Mouse (Mus musculus) neural tube, embryonic 14.5 days (tissue): ENCODE results near the gene Baz2b. TPM values are rescaled to one million over a fixed set of nuclear protein-coding genes. Genes with fewer than 3 reads are reported as not detected.
A peak's percentile ranks its signal among the peaks of the same experiment; 100 is the strongest.

ENCODE experiments used
- ATAC-seq: fragments of 200-750 bp; cut with Nextera tagmentation; 2 replicates; pipeline ENCODE4 v1.8.0; 2017; ENCODE audit warnings: low read depth, mild to moderate bottlenecking, moderate TSS enrichment, moderate library complexity
- H3K27ac ChIP-seq: fragments of 300-500 bp; sonication (generic); 2 replicates; pipeline ENCODE4 v1.5.1; 2014; ENCODE audit warnings: low read depth, mild to moderate bottlenecking, control low read depth, low read length, moderate library complexity, mixed read lengths
- H3K27me3 ChIP-seq: fragments of 300-500 bp; sonication (generic); 2 replicates; pipeline ENCODE4 v1.6.1; 2014; ENCODE audit warnings: low read length; ENCODE audit not compliant: control insufficient read depth, insufficient read depth
- H3K36me3 ChIP-seq: fragments of 300-500 bp; sonication (generic); 2 replicates; pipeline ENCODE4 v1.6.1; 2014; ENCODE audit warnings: low read length, mixed read lengths; ENCODE audit not compliant: control insufficient read depth, insufficient read depth
- H3K4me1 ChIP-seq: fragments of 300-500 bp; sonication (generic); 2 replicates; pipeline ENCODE4 v1.6.1; 2014; ENCODE audit warnings: low read length; ENCODE audit not compliant: control insufficient read depth, insufficient read depth
- H3K4me2 ChIP-seq: fragments of 300-500 bp; sonication (generic); 2 replicates; pipeline ENCODE4 v1.6.1; 2014; ENCODE audit warnings: mild to moderate bottlenecking, low read depth, low read length, control low read depth
- H3K4me3 ChIP-seq: fragments of 300-500 bp; sonication (generic); 2 replicates; pipeline ENCODE4 v1.5.1; 2014; ENCODE audit warnings: low read depth, low read length, control low read depth, mixed read lengths
- H3K9ac ChIP-seq: fragments of 300-500 bp; sonication (generic); replicated peaks from 2 replicates; pipeline ENCODE4 v1.6.1; 2014; ENCODE audit warnings: low read depth, mild to moderate bottlenecking, control low read depth, low read length, mixed read lengths
- H3K9me3 ChIP-seq: fragments of 300-500 bp; sonication (generic); 2 replicates; pipeline ENCODE4 v1.6.1; 2016; ENCODE audit warnings: low read length; ENCODE audit not compliant: control insufficient read depth
- WGBS: fragments of 180-500 bp; shearing (Covaris S2); extraction: QIAGEN DNeasy Blood & Tissue Kit; methylation state at CpG from one replicate; pipeline ENCODE4 v1.1.7; 2014; 5-methylcytosine and 5-hydroxymethylcytosine counted together
- polyA plus RNA-seq: library from polyadenylated mRNA; unstranded; fragments of >200 nt; fragmentation: Nextera tagmentation; extraction: Ambion mirVana; gene quantifications from 2 replicates; pipeline ENCODE4 v1.2.1, GENCODE M21; 2014

Gene Baz2b
- polyA plus RNA-seq, 1 experiment from 2014 or later = 85.3 TPM

DNA sequence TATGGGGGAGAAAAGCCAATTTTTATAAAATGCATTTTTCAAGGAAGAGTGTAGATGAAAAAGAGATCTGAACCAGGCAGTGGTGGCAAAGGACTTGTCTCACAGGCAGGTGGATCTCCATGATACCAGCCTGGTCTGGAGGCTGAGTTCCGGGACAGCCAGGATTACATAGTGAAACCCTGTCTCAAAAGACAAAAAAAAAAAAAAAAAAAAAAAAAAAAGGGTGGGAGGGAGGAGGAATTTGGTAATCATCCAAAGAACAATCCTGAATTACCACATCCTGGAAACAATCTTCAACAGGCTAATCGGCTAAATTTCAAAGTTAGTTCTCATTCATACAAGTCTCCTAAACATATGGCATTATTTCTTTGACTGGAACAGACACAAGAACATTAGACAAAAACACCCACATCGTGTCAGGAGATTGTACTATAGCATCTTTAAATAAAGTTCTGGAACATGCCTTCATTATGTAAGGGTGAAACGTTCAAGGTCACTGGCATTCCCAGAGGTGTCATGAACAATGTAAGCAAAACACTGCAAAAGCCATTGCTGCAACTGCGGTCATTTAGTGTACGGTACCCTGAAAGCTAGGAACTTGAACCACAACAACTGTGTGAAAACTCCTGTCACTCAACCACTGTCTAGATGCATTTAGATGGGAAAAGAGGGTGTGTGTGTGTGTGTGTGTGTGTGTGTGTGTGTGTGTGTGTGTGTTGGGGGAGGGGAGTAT lies 230.0 kb downstream of the Baz2b start:
- H3K4me1 ChIP-seq = no peaks in the 10 kb centered on the region

DNA sequence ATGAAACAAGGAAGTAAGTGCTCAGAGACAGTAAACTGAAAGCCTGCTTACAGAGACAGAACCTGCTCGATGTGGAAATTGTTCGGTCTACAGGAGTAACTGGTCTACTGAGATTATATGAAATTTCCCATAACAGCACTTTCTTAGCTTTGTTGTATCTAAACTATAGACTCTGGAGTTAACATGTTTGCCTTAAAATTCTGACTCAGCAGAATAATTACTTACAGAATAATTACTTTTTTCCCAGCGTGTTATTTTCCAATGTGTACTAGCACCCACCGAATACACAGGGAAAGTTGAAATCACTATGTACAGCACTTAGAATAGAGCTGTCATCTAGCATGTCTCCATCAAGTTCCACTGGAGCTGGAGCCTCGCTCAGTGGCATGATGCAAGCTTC lies 233.0 kb downstream of the Baz2b start:
- Histone ChIP-seq H3K9me3 (no peaks in the 10 kb centered on the region), H3K27ac (no peak overlapping the region), H3K4me3 (no peak overlapping the region), H3K9ac (no peak overlapping the region), H3K4me1 (no peaks in the 10 kb centered on the region), H3K27me3 (no peaks in the 10 kb centered on the region), H3K36me3 (peaks cover 3% of the 10 kb centered on the region; the same call in 1 of the 2 replicates), H3K4me2 (no peak overlapping the region)
- 87% methylated on average over 5 of the region's 5 CpGs for WGBS
- no peak for ATAC-seq

More for the DNA sequence above, 230.0 kb downstream of the Baz2b start:
- no peaks in the 10 kb centered on the region for H3K9me3 ChIP-seq
- ATAC-seq = no peak
- no peak overlapping the region for H3K9ac ChIP-seq
- 63% methylated on average over 6 of the region's 6 CpGs for WGBS
- H3K27me3 ChIP-seq = no peaks in the 10 kb centered on the region
- no peak overlapping the region for H3K4me2 ChIP-seq
- peaks cover 3% of the 10 kb centered on the region; the same call in 1 of the 2 replicates for H3K36me3 ChIP-seq
- no peak overlapping the region for H3K27ac ChIP-seq
- H3K4me3 ChIP-seq = no peak overlapping the region

DNA sequence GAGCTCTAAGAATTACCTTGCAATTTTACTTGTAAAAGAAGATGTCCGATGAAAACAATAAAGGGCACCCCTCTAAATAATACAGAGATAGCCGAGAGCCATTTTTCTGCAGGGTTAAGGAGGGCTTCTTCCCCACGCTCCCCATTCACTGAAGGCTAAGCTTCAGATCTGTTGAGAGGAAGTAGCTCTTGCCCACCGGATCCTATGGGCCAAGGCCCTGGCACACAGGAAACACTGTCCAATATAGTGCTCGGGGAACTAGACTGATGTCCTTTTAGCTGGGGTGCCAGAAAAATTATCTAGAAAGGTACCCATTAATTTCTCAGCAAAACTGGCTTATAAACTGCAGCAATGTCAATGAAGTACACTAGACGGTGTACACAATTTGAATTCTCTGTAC lies 233.9 kb downstream of the Baz2b start:
- Histone ChIP-seq H3K27ac (no peak overlapping the region), H3K4me1 (no peaks in the 10 kb centered on the region), H3K27me3 (no peaks in the 10 kb centered on the region), H3K4me3 (no peak overlapping the region), H3K36me3 (peaks cover 3% of the 10 kb centered on the region; the same call in 1 of the 2 replicates), H3K9me3 (no peaks in the 10 kb centered on the region), H3K4me2 (no peak overlapping the region), H3K9ac (no peak overlapping the region)
- 93% methylated on average over 6 of the region's 6 CpGs for WGBS
- ATAC-seq = no peak

DNA sequence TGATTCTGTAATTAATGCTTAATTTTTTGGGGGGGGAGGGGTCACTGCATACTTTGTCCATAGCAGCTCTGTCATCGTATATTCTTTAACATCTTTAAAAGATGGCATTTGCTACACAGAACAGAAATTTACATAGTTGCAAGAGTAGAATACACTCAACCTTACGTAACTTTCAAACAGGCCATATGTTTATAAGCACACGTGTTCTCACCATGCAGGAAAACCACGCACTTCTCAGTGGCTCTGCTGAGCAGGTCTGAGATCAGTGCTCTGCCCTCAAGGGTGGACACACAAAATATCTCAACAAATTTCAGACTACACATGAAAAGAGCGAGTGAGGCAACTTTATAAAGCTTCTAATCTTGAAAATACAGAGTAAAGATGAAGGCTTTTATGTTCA lies 235.7 kb downstream of the Baz2b start:
- Histone ChIP-seq H3K9me3 (no peaks in the 10 kb centered on the region), H3K27ac (no peak overlapping the region), H3K4me1 (no peaks in the 10 kb centered on the region), H3K36me3 (peaks cover 6% of the 10 kb centered on the region), H3K4me2 (no peak overlapping the region), H3K27me3 (no peaks in the 10 kb centered on the region), H3K4me3 (no peak overlapping the region), H3K9ac (no peak overlapping the region)
- ATAC-seq = no peak
- 95% methylated on average over 5 of the region's 5 CpGs for WGBS

DNA sequence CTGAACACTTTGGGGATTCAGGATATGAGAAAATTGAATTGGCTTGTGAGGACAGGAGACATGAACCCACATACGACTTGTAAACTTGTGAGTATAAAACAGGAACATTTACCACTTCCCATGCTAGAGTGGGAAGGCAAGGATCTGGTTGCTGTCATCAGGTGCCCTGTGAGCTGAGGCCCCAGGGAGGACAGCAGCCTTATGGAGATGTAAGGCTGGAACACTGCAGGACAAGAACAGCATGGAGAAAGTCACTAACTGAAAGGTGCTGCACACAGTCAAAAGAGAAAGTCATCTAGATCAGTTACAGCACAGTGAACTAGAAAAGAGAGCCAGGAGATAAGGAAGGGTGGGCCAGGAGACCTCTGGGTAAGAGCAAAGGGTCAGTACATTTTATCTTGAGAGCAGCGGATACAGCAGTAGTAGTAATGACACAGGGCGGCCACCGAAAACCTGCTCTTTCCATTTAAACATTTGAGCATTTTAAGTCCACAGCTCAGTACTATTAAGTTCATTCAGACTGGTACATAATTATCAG lies 236.5 kb downstream of the Baz2b start:
- no peak overlapping the region for H3K9ac ChIP-seq
- ATAC-seq = no peak
- no peaks in the 10 kb centered on the region for H3K4me1 ChIP-seq
- H3K36me3 ChIP-seq = peaks cover 14% of the 10 kb centered on the region
- WGBS = 89% methylated on average over 4 of the region's 4 CpGs
- H3K27me3 ChIP-seq = no peaks in the 10 kb centered on the region
- no peaks in the 10 kb centered on the region for H3K9me3 ChIP-seq
- no peak overlapping the region for H3K4me2 ChIP-seq
- H3K27ac ChIP-seq = no peak overlapping the region
- no peak overlapping the region for H3K4me3 ChIP-seq

DNA sequence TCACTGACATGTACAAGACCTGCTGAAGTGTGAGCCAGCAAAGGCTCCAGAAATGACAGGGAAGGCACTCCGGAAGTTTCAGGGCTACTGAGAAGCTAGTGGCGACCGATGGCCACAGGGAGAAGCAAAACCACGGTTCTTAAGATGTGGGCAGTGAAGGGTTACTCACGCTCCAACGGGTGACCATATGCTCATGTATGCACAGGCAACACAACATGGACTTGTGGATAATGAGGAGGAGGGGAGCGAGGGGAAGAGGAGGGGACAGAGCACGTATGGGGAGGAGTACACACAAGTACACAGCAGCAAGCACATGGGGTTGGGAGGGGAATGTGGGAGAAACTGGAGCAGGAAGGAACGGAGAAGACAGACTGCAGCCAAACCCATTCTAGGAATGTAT lies 239.1 kb downstream of the Baz2b start:
- 70% methylated on average over 9 of the region's 9 CpGs for WGBS
- Histone ChIP-seq H3K4me3 (no peak overlapping the region), H3K9ac (no peak overlapping the region), H3K27me3 (no peaks in the 10 kb centered on the region), H3K9me3 (no peaks in the 10 kb centered on the region), H3K36me3 (peaks cover 17% of the 10 kb centered on the region; the same call in 1 of the 2 replicates), H3K27ac (no peak overlapping the region), H3K4me2 (no peak overlapping the region), H3K4me1 (no peaks in the 10 kb centered on the region)
- peak; percentile 41; the same call in 1 of the 2 replicates for ATAC-seq

DNA sequence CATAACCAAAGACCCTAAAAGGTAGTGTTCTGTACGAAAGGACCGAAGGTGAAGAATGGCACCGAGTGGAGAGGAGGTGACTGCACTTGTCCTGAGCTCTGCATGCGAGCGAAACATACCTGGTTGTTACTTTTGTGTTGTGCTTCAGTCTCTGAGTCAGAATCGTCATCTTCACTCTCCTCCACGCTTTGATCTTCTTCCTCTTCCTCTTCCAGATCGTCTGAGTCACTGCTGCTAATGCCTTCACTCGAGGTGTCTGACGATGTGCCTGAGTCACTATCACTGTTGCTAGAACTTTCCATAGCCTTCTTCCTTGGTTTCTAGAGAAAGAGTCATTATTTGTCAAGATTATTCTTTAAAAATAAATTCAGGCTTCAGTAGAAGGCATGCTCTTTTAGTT lies 240.5 kb downstream of the Baz2b start:
- Histone ChIP-seq H3K4me3 (no peak overlapping the region), H3K4me1 (no peaks in the 10 kb centered on the region), H3K27ac (no peak overlapping the region), H3K4me2 (no peak overlapping the region), H3K27me3 (no peaks in the 10 kb centered on the region), H3K9ac (no peak overlapping the region), H3K9me3 (no peaks in the 10 kb centered on the region), H3K36me3 (peaks cover 14% of the 10 kb centered on the region; the same call in 1 of the 2 replicates)
- 89% methylated on average over 10 of the region's 10 CpGs for WGBS
- ATAC-seq = no peak

DNA sequence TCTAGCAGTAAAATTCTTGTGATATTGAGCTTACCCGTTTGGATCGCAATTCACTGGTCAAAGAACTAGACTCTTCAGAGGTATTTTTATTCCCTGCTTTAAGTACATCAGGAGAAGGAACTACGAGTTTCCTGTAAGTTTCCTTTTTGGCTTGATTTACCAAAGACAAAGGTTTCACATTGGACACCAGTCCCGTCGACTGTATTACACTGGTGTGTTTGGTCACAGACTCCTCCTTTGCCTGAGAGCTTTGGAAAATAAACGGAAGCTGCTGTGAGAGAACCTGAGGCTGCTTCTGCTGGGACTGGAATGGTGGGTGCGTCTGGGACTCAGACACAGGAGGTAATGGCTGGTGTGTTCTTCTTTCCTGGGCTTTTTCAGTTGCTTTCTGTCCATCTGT lies 241.0 kb downstream of the Baz2b start:
- H3K4me1 ChIP-seq = no peaks in the 10 kb centered on the region
- no peak overlapping the region for H3K9ac ChIP-seq
- H3K27ac ChIP-seq = no peak overlapping the region
- H3K36me3 ChIP-seq = peaks cover 14% of the 10 kb centered on the region; the same call in 1 of the 2 replicates
- H3K27me3 ChIP-seq = no peaks in the 10 kb centered on the region
- 91% methylated on average over 7 of the region's 7 CpGs for WGBS
- H3K9me3 ChIP-seq = no peaks in the 10 kb centered on the region
- H3K4me2 ChIP-seq = no peak overlapping the region
- H3K4me3 ChIP-seq = no peak overlapping the region
- ATAC-seq = no peak

DNA sequence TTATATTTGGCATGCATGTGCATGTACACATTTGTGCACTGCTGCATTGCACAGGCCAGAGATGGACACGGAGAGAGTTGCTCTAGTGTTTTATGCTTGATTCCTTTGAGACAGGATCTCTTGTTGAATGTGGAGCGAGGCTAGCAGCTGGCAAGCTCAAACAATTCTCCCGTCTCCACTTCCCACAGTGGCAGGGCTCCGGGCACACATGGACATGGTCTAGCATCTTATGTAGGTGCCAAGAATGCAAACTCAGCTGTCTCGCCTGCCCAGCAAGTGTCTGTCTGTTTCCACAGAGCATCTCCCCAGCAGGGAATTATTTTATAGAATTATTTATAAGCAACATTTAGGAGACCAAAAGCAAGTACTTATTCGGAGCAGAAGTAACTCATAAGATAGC lies 243.2 kb downstream of the Baz2b start:
- Histone ChIP-seq H3K27me3 (no peaks in the 10 kb centered on the region), H3K9ac (no peak overlapping the region), H3K4me2 (no peak overlapping the region), H3K9me3 (no peaks in the 10 kb centered on the region), H3K36me3 (peaks cover 21% of the 10 kb centered on the region; the same call in 1 of the 2 replicates), H3K4me3 (no peak overlapping the region), H3K27ac (no peak overlapping the region), H3K4me1 (no peaks in the 10 kb centered on the region)
- ATAC-seq = no peak; the same call in 1 of the 2 replicates
- 74% methylated on average over 6 of the region's 6 CpGs for WGBS
